Mouse (Mus musculus): ENCODE data around the gene Tusc2.

DNA sequence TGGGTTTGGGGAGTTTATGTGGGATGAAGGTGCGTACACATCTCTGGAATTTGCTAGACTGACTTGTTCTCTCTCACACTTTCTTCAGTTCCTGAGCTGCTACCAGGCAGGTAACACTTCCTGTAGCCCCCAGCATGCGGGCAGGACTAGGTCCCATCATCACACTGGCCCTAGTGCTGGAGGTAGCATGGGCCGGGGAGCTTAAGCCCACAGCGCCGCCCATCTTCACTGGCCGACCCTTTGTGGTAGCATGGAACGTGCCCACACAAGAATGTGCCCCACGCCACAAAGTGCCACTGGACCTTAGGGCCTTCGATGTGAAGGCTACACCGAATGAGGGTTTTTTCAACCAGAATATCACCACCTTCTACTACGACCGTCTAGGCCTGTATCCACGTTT, 7.0 kb downstream of the Tusc2 start:
- TF ChIP-seq POLR2A (IDR thresholded peaks at IDR 0.05; ENCODE audit: insufficient read depth, low read depth, low read length) (no peak), EP300 (IDR thresholded peaks at IDR 0.05; ENCODE audit: insufficient read depth, low read depth, low read length) (no peak), CTCF (IDR thresholded peaks at IDR 0.05) (no peak)

Measured in heart, adult 2 months (tissue).